Comparison of ENCODE assay signal across 9 mouse cellular contexts in the genomic region with DNA sequence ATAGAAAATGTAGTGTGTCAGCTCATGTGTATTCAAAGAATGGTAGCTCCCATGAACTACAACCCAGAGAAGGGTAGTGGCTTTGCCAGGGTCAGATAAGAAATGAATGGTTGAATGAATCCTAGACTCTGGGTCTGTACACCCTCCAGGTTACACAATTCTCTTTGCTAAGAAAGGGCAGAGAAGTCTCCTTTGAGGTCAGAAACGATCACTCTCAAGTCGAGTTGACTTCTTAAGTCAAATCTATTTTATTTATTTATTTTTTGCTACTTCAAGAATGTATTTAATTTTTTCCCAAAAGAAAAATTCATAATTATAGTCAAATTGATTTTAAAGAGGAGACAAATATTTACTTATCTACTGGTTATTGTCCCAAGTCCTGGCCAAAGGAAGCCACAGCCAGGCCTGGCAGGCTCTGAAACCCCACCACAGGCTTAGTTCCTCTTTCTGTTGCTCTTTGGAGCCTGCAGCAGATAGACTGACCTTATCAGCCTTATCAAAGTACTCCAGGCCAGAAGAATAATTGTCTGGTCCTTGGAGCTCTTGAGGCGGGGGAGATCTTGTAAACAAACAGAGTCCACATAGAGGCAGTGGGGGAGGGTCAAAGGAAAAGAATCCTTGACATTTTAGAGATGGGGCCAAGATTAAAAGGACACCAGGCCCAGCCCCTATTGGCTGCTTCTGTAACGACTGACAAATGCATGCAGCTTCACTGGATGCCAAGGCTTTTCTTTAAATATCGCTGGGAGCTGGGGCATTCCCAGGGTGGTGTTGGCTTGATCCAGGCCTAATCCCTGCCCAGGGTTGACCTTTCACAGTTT.
DNase-seq lines count a peak whose midpoint lies in the region; ATAC-seq and TF ChIP-seq lines count a peak whose summit lies in the region.
"Had no signal": no experiment of that assay in that cellular context is flagged by ENCODE, and none has a peak within 500 bp of the region (broad histone marks: within the 10 kb centered on the region; RNA-seq: fewer than 3 reads in every experiment).

No protein-coding gene starts in this region.

- no peak overlapping the region for H3K4me3 ChIP-seq in kidney, adult 2 months (ENCODE audit: insufficient read depth, low read depth, low read length)
- no peak overlapping the region for H3K4me3 ChIP-seq in kidney, embryonic 14.5 days (ENCODE audit: low read length)
- no peak overlapping the region for H3K4me3 ChIP-seq in embryonic facial prominence, embryonic 10.5 days
- H3K4me3 ChIP-seq in liver, embryonic 14.5 days (ENCODE audit: insufficient read depth in 1 of 2, low read depth in 2 of 2, low read length in 2 of 2): no peak overlapping the region
- no peak overlapping the region for H3K4me3 ChIP-seq in stomach, embryonic 15.5 days (replicated peaks)

- H3K27me3 ChIP-seq in kidney, adult 2 months (replicated peaks; ENCODE audit: control insufficient read depth, insufficient read depth, low read length): no peaks in the 10 kb centered on the region
- H3K27me3 ChIP-seq in kidney, embryonic 14.5 days (ENCODE audit: control insufficient read depth, insufficient read depth, low read length): no peaks in the 10 kb centered on the region
- peaks cover 4% of the 10 kb centered on the region; the same call in 1 of the 2 replicates for H3K27me3 ChIP-seq in embryonic facial prominence, embryonic 10.5 days (replicated peaks; ENCODE audit: low read depth, poor library complexity, severe bottlenecking)
- no peaks in the 10 kb centered on the region for H3K27me3 ChIP-seq in liver, embryonic 14.5 days (ENCODE audit: control insufficient read depth, insufficient read depth, low read length)
- H3K27me3 ChIP-seq in stomach, embryonic 15.5 days (replicated peaks): no peaks in the 10 kb centered on the region
- H3K27me3 ChIP-seq: Patski had no signal

- ATAC-seq in kidney, embryonic 14.5 days (ENCODE audit: low FRiP score, low TSS enrichment): no peak
- ATAC-seq in liver, embryonic 14.5 days (ENCODE audit: insufficient read depth): peak; percentile 34; the same call in 1 of the 2 replicates
- no peak for ATAC-seq in stomach, embryonic 15.5 days (ENCODE audit: insufficient read depth, low FRiP score, low read depth)
- ATAC-seq: Patski had no signal

- H3K9me3 ChIP-seq in kidney, embryonic 14.5 days (ENCODE audit: control insufficient read depth, low read length): no peaks in the 10 kb centered on the region
- no peaks in the 10 kb centered on the region for H3K9me3 ChIP-seq in embryonic facial prominence, embryonic 10.5 days
- H3K9me3 ChIP-seq in liver, embryonic 14.5 days (ENCODE audit: control insufficient read depth, low read length): no peaks in the 10 kb centered on the region
- no peaks in the 10 kb centered on the region for H3K9me3 ChIP-seq in stomach, embryonic 15.5 days

- no peak for TF ChIP-seq POLR2A in kidney, adult 2 months (IDR thresholded peaks at IDR 0.05; ENCODE audit: low read depth, low read length)

- 62% methylated on average over 5 of the region's 5 CpGs for WGBS in kidney, adult 2 months
- WGBS in kidney, embryonic 14.5 days: 41% methylated on average over 5 of the region's 5 CpGs
- 44% methylated on average over 5 of the region's 5 CpGs for WGBS in embryonic facial prominence, embryonic 10.5 days
- WGBS in liver, embryonic 14.5 days (ENCODE audit: insufficient replicate concordance): 3% methylated on average over 5 of the region's 5 CpGs
- WGBS in stomach, embryonic 15.5 days: 31% methylated on average over 5 of the region's 5 CpGs

- peak; percentile 75 for DNase-seq in kidney, adult 2 months
- DNase-seq in embryonic facial prominence, embryonic 10.5 days (ENCODE audit: low spot score): no peak
- DNase-seq in liver, embryonic 14.5 days (ENCODE audit: low read depth in 3 of 3, low spot score in 3 of 3): peak; percentile 66 to 71 (median 70)
- DNase-seq in frontal cortex, postnatal 10 days (ENCODE audit: low spot score in 2 of 2): no peak
- DNase-seq in frontal cortex, postnatal 14 days (ENCODE audit: low spot score in 2 of 2): no peak
- no peak for DNase-seq in thymus, postnatal 25 days

- TF ChIP-seq EP300 in liver, embryonic 14.5 days (IDR thresholded peaks at IDR 0.05; ENCODE audit: low read depth): peak; percentile 88

- TF ChIP-seq CTCF in kidney, adult 2 months (conservative IDR thresholded peaks at IDR 0.05; ENCODE audit: insufficient read depth, insufficient read length, low read depth, low read length): no peak
- no peak for TF ChIP-seq CTCF in liver, embryonic 14.5 days (IDR thresholded peaks at IDR 0.05; ENCODE audit: low read depth)

- no peak overlapping the region for H3K4me2 ChIP-seq in kidney, embryonic 14.5 days (replicated peaks; ENCODE audit: low read depth, low read length)
- H3K4me2 ChIP-seq in liver, embryonic 14.5 days (ENCODE audit: low read depth): peak overlapping the region; percentile 42
- H3K4me2 ChIP-seq in stomach, embryonic 15.5 days: no peak overlapping the region

- peak overlapping the region; percentile 30; the same call in 1 of the 2 replicates for H3K27ac ChIP-seq in kidney, adult 2 months (ENCODE audit: insufficient read depth, low read depth, low read length)
- no peak overlapping the region for H3K27ac ChIP-seq in kidney, embryonic 14.5 days (ENCODE audit: low read depth, low read length)
- H3K27ac ChIP-seq in embryonic facial prominence, embryonic 10.5 days (replicated peaks): peak overlapping the region; percentile 40; the same call in 1 of the 2 replicates
- H3K27ac ChIP-seq in liver, embryonic 14.5 days: peak overlapping the region; percentile 38
- H3K27ac ChIP-seq in stomach, embryonic 15.5 days: 0 out of 2 replicates have a peak overlapping the region, but pooled peaks have one; percentile 21

- H3K9ac ChIP-seq in kidney, embryonic 14.5 days (ENCODE audit: low read depth, low read length): no peak overlapping the region
- peak overlapping the region; percentile 10; the same call in 1 of the 2 replicates for H3K9ac ChIP-seq in liver, embryonic 14.5 days (replicated peaks)
- no peak overlapping the region for H3K9ac ChIP-seq in stomach, embryonic 15.5 days

- no peaks in the 10 kb centered on the region for H3K36me3 ChIP-seq in kidney, adult 2 months (ENCODE audit: control insufficient read depth, insufficient read depth, low read length)
- no peaks in the 10 kb centered on the region for H3K36me3 ChIP-seq in kidney, embryonic 14.5 days (ENCODE audit: control insufficient read depth, insufficient read depth, low read length)
- no peaks in the 10 kb centered on the region for H3K36me3 ChIP-seq in embryonic facial prominence, embryonic 10.5 days (replicated peaks)
- H3K36me3 ChIP-seq in liver, embryonic 14.5 days (replicated peaks; ENCODE audit: control insufficient read depth, insufficient read depth, low read depth): no peaks in the 10 kb centered on the region
- no peaks in the 10 kb centered on the region for H3K36me3 ChIP-seq in stomach, embryonic 15.5 days

- peaks cover 14% of the 10 kb centered on the region; the same call in 1 of the 2 replicates for H3K4me1 ChIP-seq in kidney, adult 2 months (ENCODE audit: control insufficient read depth, insufficient read depth, low read length)
- H3K4me1 ChIP-seq in kidney, embryonic 14.5 days (ENCODE audit: control insufficient read depth, insufficient read depth, low read length): peaks cover 28% of the 10 kb centered on the region
- H3K4me1 ChIP-seq in embryonic facial prominence, embryonic 10.5 days: peaks cover 48% of the 10 kb centered on the region
- peaks cover 56 to 71% of the 10 kb centered on the region in 2 experiments for H3K4me1 ChIP-seq in liver, embryonic 14.5 days (replicated peaks; ENCODE audit: control insufficient read depth in 2 of 2, insufficient read depth in 2 of 2, low read length in 1 of 2)
- H3K4me1 ChIP-seq in stomach, embryonic 15.5 days: peaks cover 29% of the 10 kb centered on the region

Comparison
In these comparisons a context has a peak if more than half of its experiments do, and no peak if none do; other contexts are left out.
1. DNase-seq: peak in kidney, adult 2 months (single experiment) and liver, embryonic 14.5 days (3 of 3); none in embryonic facial prominence, embryonic 10.5 days (single experiment), frontal cortex, postnatal 10 days (0 of 2), frontal cortex, postnatal 14 days (0 of 2) and thymus, postnatal 25 days (single experiment).